Mouse (Mus musculus) olfactory bulb, adult 2 months (tissue): ENCODE data around the gene Olfr324.

ENCODE experiments used
- CTCF ChIP-seq: fragments of 200-500 bp; IDR thresholded peaks from 2 replicates; pipeline ENCODE4 v1.5.1; 2012; ENCODE audit warnings: low read depth, mild to moderate bottlenecking, low read length, moderate library complexity; ENCODE audit not compliant: insufficient read depth
- POLR2A ChIP-seq: fragments of 200-500 bp; IDR thresholded peaks from 2 replicates; pipeline ENCODE4 v1.6.1; 2012; ENCODE audit warnings: mild to moderate bottlenecking, low read depth, low read length, moderate library complexity; ENCODE audit not compliant: insufficient read depth

GRCm38 (mm10) chr11:58636376-58636977, 41.6 kb downstream of the Olfr324 start:
- peak; percentile 64 for TF ChIP-seq CTCF
- TF ChIP-seq POLR2A = no peak
